Mouse (Mus musculus) R1 (cell line): ENCODE results near the gene Slc22a27.
"Not testable (repeated sequence)": the region's sequence is repeated elsewhere in the genome, so short reads cannot be mapped to it uniquely, and the experiment has no call there.

Experiments used
- DNase-seq: peaks from one replicate; pipeline ENCODE4 v3.0.0-alpha.2; 2018; ENCODE audit warnings: low read depth, low spot score

Gene Slc22a27

GRCm38 (mm10) chr19:7965927-7966326, at the start of gene Slc22a27:
Gene Slc22a27, minus strand, starts transcription at chr19:7966027.
- DNase-seq, result not testable (repeated sequence)

- DNase-seq, result not testable (repeated sequence)
These were observed 45.8 kb upstream of the Slc22a27 start for GRCm38 (mm10) chr19:8011596-8011995.

DNA sequence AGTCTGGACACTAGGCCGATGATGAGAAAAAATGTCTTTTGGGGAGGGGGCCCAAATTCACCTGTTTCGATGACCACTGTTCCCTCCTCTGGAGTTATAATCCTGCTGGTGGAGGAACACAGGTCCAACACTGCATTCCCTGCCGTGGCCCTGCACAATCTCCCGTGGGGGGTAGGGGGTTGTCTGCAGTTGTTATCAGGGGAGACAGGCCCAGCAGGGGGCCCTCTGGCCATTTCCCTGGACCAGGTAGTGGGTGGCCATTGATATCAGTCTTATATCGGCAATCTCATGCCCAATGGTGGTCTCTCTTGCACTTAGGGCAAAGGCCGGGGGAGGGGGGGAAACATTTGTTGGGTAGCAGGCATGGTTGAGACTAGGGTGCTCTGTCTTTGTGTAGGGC, 43.3 kb upstream of the Slc22a27 start:
- DNase-seq, result not testable (repeated sequence)

- DNase-seq, result no peak
These were observed 2.9 kb upstream of the Slc22a27 start for GRCm38 (mm10) chr19:7968703-7969102.

DNA sequence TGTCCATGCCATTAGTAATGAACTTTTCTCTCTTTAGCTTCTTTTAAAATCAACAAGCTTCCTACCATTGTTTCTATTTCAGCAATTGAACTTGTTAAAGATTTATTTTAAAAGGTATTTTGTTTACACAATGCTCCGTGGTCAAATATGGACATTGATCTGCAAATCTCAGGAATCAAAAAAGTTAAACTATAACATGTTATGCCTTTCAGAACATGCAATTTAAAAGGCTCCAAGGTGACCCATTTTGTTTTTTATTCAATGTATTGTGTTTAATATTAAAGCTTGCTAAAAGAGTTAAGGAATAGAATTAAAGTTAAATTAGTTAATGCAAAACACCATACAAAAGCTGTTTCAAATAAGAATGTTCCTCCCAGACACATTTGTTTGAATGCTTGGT, 723 bp upstream of the Slc22a27 start:
- not testable (repeated sequence) for DNase-seq

DNA sequence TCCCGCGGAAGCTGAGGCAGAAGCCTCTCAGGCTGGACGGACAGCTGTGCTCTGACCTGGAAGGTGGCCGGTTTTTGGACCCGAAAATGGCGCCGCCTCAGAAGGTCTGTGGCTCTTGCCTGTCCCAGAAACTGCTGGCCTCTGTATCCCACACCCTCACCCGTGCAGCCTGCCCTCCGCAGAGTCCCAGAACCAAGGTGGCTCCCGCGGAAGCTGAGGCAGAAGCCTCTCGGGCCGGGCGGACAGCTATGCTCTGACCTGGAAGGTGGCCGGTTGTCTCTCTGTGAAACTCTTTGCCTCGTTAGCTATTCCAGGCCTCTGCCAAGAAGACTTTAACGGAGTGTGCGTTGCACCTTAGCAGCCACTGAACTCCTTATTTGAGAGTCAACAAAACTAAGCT, 26.4 kb downstream of the Slc22a27 start:
- DNase-seq, result not testable (repeated sequence)

- DNase-seq, result no peak
These were observed 89.2 kb downstream of the Slc22a27 start for GRCm38 (mm10) chr19:7876626-7877025.

DNA sequence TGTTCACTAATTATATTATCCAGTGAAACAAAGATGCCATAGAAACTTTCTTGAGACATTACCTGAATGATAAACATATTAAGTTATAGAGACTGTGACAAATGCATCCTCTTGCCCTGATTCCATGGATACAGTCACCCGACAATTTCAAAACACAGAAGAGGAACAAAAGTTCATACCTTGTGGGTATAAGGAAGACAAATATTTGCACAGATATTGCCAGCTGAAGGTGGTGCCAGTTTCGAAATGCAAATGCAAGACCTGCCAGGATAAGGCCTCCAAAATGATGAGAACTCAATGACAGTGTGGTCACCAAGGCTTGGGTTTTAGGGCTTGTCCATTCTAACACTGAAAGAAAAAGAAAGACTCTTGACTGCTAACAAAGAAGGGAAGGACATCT, 136.0 kb downstream of the Slc22a27 start:
- no peak for DNase-seq
